Mouse (Mus musculus) brain, adult 10 weeks (tissue): ENCODE results near the gene Ikzf2. TPM values are rescaled to one million over a fixed set of nuclear protein-coding genes. Genes with fewer than 3 reads are reported as not detected.

ENCODE experiments used
- polyA plus RNA-seq: library from polyadenylated mRNA; stranded (reverse); fragments of 350-450 nt; fragmentation: Illumina TruSeq; extraction: RNeasy Lipid Tissue Mini Kit (QIAGEN cat#74804); gene quantifications from one replicate; pipeline ENCODE4 v1.2.3, GENCODE M21; 2015; ENCODE audit warnings: low read depth, low replicate concordance

The Ikzf2 gene
- polyA plus RNA-seq: 1.5 TPM

GRCm38 (mm10) chr1:69687076-69687991, at the start of gene Ikzf2:
Gene Ikzf2, minus strand, starts transcription at chr1:69687245.

Other genes with a start within 250 kb of the Ikzf2 start
- 1.4 TPM for gene Spag16, start 139.7 kb upstream of the Ikzf2 start, polyA plus RNA-seq